Mouse (Mus musculus): Measurements from ENCODE around the gene Cfap161.

DNA sequence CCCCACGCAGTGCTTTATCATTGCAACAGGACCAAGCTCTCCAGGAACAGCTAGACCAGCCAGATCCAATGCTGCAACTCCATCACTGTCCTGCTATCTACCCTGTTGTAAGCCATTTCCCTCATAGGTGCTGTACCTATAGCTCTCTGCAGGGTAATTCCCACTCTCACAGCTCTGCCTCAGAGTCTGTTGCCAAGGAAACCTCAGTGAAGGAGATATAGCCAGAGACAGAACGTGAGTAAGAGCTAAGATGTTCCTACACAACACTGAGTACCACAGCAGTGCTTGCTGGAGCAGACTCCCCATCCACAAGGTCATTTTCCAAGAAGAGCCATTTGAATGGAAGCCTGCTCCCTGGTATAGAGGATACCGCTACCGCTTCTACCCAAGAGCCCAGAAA is 50.4 kb downstream of the Cfap161 start:
- no peak for TF ChIP-seq CTCF (IDR thresholded peaks at IDR 0.05; ENCODE audit: low read depth)
- TF ChIP-seq EP300 (IDR thresholded peaks at IDR 0.05; ENCODE audit: low read depth) = no peak

Data from liver, embryonic 14.5 days (tissue).